Mouse (Mus musculus) ES-E14 (cell line): Measurements from ENCODE around the gene Rnft1.

Experiments used
- MAFK ChIP-seq: IDR thresholded peaks from 2 replicates; pipeline ENCODE4 v1.6.1; 2014; ENCODE audit warnings: mild to moderate bottlenecking, low read depth, low read length, inconsistent platforms; ENCODE audit not compliant: insufficient read depth
- ZC3H11A ChIP-seq: IDR thresholded peaks from 2 replicates; pipeline ENCODE4 v1.6.1; 2012; ENCODE audit warnings: low read depth, mild to moderate bottlenecking, inconsistent platforms, low read length, borderline replicate concordance

DNA sequence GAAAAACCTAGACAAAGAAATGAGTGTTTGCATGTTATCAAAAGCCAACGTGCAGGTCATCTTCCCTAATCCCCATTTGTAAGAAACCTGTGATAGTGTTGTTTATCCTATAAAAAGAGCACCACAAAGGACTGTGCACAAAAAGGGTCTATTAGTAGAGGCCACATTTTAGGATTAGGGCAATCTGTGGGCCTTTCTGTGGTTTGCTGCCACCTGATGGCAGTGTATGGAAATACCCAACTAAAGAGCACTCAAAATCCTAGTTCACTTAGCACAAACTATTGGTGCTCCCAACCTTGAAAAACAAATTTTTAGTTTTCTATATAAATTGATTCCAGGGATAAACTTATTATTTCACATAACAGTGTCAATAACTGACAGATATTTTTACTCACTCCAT lies 48.4 kb downstream of the Rnft1 start:
- TF ChIP-seq MAFK: no peak
- no peak for TF ChIP-seq ZC3H11A
